Mouse (Mus musculus) embryonic fibroblast, embryonic 13.5 days (primary cell): ENCODE data around the gene Cdr2l.

ENCODE experiments used
- CTCF ChIP-seq: IDR thresholded peaks from 2 replicates; pipeline ENCODE4 v1.5.1; 2011; ENCODE audit warnings: mild to moderate bottlenecking, control low read depth, low read length, moderate library complexity, borderline replicate concordance; ENCODE audit not compliant: insufficient read depth
- POLR2A ChIP-seq: IDR thresholded peaks from 2 replicates; pipeline ENCODE4 v1.6.1; 2011; ENCODE audit warnings: low read depth, mild to moderate bottlenecking, control low read depth, low read length, moderate library complexity

GRCm38 (mm10) chr11:115337826-115338225, 43.9 kb upstream of the Cdr2l start:
- TF ChIP-seq POLR2A: no peak
- TF ChIP-seq CTCF: no peak
